Mouse (Mus musculus): Measurements from ENCODE around the gene Polr2b.

GRCm38 (mm10) chr5:77275950-77276349, 34.0 kb upstream of the Polr2b start:
- no peak for TF ChIP-seq POLR2A (IDR thresholded peaks at IDR 0.05; ENCODE audit: insufficient read depth, low read depth, low read length)
- TF ChIP-seq CTCF (IDR thresholded peaks at IDR 0.05) = peak; percentile 81
- no peak for TF ChIP-seq EP300 (IDR thresholded peaks at IDR 0.05; ENCODE audit: insufficient read depth, low read depth, low read length)

All from heart, adult 2 months (tissue).